Mouse (Mus musculus) induced T-regulatory cell, adult 2 months (primary cell): Measurements from ENCODE around the gene Ddx42.

Experiments used
- DNase-seq: peaks from one replicate; pipeline ENCODE4 v3.0.0-alpha.2; 2012; ENCODE audit warnings: low read depth

Gene Ddx42

DNA sequence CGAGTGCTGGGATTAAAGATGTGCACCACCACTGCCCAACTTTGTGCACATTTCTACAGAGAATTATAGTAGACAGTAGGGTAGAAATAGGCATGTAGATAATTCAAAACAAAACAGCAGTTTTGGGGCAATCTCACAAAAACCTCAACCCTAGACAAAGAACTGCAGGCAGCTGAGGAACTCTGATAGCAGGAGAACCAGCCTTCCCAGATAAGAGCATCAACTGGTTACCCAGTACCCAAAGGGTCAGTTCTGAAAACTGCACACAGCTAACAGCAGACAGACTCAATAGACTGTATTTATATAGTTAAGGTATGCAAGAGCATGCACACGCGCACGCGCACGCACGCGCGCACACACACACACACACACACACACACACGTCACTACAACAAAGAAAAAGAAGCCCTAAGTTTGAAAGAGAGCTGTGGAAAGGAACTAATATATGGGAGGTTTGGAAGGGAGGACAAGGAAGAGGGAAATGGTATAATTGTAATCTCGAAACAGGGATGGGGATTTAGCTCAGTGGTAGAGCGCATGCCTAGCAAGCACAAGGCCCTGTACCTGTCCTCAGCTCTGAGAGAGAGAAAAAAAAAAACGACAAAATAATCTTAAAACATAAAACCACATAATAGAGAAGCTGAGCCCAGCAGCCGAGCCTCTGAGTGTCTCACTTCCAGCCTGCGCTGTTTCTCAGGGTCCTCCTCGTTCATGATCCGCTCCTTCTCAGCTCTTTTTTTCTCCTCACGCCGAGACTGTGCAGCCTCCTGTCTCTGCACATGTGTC, 15.2 kb upstream of the Ddx42 start:
- DNase-seq = peak; percentile 67

DNA sequence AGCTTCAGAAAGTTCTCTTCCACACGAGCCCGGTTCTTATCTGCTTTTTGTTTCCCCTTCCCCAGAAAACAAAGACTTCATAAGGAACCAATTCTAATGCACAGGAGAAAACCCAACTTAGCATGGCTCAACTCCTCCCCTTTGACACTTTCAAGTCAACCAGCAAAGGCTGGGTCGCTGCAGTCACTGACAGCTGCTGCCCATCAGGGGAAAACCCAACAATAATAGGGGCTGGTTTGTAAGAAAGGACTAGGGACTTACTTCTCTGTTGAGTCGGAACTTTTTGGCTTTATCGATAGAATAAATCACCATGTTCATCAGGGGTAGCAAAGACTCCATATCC, 14.6 kb upstream of the Ddx42 start, which contains the start of gene Strada:
TSS of gene Strada (minus strand) at position 46 of the 343 bp plus-strand sequence.
- DNase-seq = peak; percentile 76

DNA sequence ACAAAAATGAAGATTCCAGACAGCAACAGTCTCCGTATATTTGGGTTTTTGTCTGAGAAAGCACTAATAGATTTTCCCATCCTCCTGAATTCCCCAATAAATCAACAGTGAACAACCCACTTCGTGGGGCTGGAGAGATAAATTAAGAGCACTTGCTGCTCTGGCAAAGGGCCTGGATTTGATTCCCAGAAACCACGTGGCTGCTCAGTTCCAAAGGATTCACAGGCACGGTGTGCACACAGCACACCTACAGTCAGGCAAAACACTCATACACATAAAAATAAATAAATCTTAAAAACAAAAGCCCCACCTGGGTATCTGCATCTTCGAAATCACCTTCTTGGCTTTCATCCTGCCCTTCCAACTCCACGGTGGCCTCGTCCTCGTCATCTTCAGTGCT, 4.0 kb upstream of the Ddx42 start:
- DNase-seq = no peak

GRCm38 (mm10) chr11:106214856-106215255, 1.9 kb upstream of the Ddx42 start:
- no peak for DNase-seq

DNA sequence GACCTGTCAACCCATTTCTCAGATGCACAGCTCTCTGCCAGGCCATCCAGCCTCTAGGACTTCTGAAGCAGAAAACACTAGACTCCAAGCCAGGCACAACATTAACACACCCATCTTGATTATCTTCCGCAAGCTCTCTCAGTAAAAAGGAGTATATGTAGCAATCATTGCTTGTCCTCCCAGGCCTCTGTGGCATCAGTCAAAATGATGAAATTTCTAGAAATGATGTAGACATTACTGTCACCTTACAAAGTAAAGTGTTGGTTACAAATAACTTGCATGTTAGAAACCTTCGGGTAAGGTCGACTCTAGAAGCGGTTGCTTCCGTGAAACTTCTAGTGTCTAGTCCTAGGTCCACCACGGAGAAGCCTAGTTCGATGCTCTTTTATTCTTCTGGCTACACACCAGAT, 1.3 kb upstream of the Ddx42 start:
- DNase-seq = no peak

- peak; percentile 99 for DNase-seq
Observed at GRCm38 (mm10) chr11:106215927-106216729, 598 bp upstream of the Ddx42 start, which contains the start of gene Ccdc47. TSS of gene Ccdc47 (minus strand) at chr11:106216344.

DNA sequence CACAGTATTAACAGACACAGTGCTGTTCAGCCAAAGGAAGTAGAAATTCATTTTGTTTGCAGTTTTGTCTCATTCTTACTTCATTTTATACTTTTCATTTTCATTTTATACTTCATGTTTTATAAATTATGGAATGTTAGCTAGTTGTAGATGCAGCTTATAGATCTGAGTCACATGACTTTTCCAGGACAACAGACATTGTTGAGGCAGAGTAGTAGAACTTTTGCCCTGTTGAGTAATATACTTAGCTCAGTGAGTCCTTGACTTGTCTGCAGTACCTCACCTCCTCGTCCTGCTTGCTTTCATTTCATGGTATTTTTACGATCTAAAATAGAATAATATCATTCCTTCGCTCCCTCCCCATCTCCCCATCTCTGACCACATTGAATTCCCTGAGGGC, 3.9 kb downstream of the Ddx42 start:
- DNase-seq = no peak

- DNase-seq = peak; percentile 26
Observed at GRCm38 (mm10) chr11:106233978-106234377, 17.3 kb downstream of the Ddx42 start.

DNA sequence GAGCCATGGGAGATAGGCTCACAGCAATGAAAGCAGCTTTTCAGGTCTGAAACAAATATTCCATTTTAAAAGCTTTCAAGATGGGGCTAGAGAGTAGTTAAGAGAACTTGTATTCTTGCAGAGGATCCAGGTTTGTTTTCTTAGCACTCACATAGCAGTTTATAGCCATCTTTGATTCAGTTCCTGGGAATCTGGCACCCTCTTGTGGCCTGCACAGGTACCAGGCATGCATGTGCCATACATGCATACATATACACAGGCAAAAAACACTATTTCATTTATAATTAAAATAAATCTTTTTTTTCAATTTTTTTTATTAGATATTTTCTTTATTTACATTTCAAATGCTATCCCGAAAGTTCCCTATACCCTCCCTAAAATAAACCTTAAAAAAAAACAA, 30.1 kb downstream of the Ddx42 start:
- peak; percentile 63 for DNase-seq

GRCm38 (mm10) chr11:106249326-106249725, 32.6 kb downstream of the Ddx42 start:
- DNase-seq = no peak

DNA sequence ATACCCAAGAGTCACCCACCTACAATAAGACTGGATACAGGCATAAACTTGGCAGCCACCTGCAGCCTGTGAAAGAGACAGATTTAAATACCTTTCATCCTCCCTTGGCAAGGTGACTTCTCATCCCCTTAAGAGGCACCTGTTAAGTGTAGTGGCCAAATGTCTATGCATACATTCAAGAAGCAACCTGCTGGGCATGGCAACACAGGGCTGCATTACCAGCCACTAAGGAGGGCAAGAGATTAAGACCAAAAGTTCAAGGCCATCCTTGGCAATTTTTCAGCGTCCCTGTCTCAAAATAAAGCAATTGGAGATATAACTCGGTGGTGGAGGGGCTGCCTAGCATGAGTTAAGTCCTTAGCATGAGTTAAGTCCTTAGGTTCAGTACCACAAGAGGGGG, 38.0 kb downstream of the Ddx42 start:
- no peak for DNase-seq

DNA sequence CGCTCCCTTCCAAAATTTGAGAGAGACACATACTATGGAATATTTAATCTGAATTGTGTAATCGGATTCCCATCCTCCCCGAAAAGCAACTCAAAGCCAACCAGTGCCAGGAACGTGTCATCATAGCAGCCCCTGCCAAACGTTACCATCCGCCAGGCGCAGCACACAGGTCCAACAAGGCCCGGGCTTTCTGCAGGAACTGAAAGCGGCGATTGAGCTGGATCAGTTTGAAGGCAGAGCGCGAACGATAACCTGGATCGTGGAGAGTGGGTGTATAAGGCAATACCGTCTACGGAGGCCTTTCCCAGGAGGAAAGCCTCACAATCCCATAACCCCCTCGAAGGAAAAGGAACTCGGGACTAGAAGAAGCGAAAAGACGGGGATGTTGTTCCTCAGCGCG, 38.4 kb downstream of the Ddx42 start:
- DNase-seq = no peak

DNA sequence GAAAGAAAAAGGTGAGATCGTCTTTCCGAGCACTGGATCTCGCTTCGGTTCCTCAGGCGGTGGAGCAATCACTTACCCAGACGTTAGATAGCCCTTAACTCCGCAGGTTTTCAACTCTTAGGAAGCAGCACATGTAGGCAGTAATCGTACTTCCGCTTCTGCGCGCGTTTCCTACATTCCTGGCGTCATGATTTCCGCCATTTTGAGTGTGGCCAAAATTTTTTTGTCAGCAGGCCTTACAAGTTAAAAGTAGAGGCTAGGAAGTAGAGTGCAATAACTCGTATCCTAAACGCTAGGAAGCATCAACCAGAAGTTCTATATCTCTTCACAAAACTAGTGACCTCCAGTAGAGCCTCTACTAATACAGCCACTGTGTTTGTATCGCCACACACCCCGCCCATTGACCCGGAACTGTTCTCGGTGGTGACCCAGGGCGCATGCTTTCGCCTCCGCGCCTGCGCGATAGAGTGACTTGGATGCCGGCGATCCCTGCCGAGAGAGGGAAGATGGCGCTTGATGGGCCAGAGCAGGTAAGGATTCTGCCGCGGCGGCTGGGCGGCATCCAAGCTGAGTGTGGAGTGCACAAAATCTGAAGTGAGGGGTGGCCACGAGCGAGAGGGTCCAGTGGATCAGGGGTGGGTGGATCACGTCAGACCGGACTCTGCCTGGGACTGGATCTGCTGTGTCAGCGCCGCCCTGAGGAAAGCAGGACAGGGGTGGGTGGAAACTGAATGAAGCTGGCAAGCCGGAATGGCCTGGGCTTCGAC, 39.1 kb downstream of the Ddx42 start, which contains the start of the genes Ftsj3 and Psmc5:
TSS of gene Ftsj3 (minus strand) at position 395 of the 767 bp plus-strand sequence.
TSS of gene Psmc5 (plus strand) at position 470 of the 767 bp plus-strand sequence.
- DNase-seq = peak; percentile 100

DNA sequence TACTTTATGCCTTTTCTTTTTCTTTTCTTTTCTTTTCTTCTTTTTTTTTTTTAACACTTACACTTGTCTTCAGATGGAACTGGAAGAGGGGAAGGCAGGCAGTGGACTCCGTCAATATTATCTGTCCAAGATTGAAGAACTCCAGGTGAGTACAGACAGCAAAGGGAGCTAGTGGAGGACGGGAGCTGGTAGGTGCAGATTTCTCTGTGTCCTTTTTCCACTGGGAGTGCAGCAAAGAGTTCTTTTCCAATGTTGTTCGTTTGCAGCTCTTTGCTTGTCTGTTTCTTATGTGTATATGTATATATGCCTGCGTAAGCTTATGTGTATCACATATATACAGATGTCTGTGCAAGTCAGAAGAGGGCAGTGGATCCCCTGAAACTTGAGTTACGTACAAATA, 40.0 kb downstream of the Ddx42 start:
- no peak for DNase-seq

- no peak for DNase-seq
Observed at GRCm38 (mm10) chr11:106260826-106261450, 44.2 kb downstream of the Ddx42 start.

DNA sequence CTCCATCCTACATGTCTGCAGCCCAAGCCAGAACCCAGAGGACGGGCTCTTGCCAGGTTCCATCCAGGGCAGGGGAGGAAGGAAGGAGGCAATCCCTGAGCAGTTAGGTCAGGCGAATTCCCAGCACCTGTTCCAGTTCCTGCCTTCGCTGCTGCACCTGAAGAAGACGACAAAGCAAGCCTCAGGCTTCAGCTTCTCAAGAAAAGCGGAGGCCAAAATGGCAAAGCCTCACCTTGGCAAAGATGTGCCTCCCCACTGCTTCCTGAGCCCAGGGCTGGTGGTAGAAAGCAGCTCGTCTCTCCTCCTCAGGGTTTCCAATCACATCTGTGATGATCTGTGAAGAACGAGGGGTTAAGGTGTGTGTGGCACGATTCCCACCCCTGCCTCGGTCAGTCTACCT, 47.2 kb downstream of the Ddx42 start:
- no peak for DNase-seq

GRCm38 (mm10) chr11:106264988-106265387, 48.3 kb downstream of the Ddx42 start:
- no peak for DNase-seq

DNA sequence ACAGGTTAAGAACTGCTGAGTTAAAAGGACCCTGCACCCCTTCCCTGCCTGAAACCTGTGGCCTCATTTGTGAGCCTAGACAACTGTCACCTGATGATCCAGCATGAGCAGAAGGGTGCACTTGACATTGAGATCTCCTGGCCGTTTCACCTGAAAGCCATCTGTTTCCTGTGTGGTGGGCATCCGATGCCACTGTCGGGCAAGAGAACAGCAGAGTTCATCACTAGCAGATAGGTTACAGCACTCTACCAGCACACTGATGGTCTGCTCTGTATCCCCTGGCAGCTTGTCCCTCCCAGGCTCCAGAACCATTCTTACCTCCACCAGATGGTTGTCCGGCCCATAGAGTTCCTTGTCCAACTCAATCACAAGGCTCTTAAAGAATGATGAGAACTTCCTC, 48.8 kb downstream of the Ddx42 start:
- no peak for DNase-seq

DNA sequence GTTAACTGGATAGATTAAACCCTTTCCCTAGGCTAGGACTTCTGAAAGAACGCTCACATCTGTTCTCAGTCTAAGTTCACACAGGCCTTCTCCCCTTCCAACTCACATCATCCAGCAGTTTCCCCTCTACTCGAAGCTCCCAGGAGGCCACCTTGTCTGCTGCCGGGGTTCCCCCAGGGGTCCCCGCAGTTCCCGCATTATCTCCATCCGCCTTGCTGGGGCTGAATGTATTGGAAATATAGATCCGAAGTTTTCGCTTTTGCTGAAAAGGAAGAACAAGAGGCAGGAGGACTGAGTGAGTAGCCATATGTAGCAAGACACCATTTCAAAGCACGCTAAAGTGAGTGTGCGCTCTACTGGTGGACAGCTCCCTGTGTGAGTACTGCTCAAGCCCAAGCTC, 49.7 kb downstream of the Ddx42 start:
- no peak for DNase-seq

DNA sequence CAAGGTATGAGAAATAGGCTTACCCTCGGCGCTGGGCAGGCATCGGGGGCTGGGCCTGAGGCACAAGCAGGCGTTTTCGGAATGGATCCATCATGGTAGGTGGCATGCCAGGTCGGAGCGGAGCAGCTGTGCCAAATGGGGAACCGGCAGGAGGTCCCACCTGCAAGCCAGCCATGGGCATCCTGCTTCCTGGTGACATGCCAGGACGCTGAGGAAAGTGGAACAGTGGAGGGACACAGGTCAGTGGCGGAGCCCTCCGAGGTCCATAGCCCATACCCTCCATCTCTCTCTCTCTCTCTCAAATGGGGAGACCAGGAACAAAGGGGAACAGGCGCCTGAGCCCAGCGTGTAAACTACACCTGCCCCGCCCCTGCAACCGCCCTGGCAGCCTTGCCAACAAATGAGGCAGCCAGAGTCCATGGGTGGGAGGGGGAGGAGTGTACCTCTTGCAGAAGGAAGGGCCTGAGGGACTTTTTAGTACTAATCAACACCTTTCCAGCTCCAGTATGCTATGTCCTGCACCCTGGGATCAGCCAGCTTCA, 50.7 kb downstream of the Ddx42 start:
- no peak for DNase-seq

GRCm38 (mm10) chr11:106267871-106268270, 51.1 kb downstream of the Ddx42 start:
- no peak for DNase-seq
